Mouse (Mus musculus) large intestine, adult 2 months (tissue): Measurements from ENCODE around the gene Zfp365. TPM values are rescaled to one million over a fixed set of nuclear protein-coding genes. Genes with fewer than 3 reads are reported as not detected.

Experiments used
- DNase-seq: peaks from one replicate; pipeline ENCODE4 v3.0.0-alpha.2; 2012; ENCODE audit warnings: low read depth, low spot score
- WGBS: fragments of 180-500 bp; shearing (Covaris S2); methylation state at CpG from one replicate; pipeline ENCODE4 v1.1.7; 2018; 5-methylcytosine and 5-hydroxymethylcytosine counted together
- polyA plus RNA-seq: library from polyadenylated mRNA; depleted of rRNA; stranded (reverse); fragments of >200 nt; gene quantifications from 2 replicates; pipeline ENCODE4 v1.2.3, GENCODE M21; 2012; rRNA removed

Gene Zfp365
- 0.15 and 0.27 TPM in 2 replicates for polyA plus RNA-seq

DNA sequence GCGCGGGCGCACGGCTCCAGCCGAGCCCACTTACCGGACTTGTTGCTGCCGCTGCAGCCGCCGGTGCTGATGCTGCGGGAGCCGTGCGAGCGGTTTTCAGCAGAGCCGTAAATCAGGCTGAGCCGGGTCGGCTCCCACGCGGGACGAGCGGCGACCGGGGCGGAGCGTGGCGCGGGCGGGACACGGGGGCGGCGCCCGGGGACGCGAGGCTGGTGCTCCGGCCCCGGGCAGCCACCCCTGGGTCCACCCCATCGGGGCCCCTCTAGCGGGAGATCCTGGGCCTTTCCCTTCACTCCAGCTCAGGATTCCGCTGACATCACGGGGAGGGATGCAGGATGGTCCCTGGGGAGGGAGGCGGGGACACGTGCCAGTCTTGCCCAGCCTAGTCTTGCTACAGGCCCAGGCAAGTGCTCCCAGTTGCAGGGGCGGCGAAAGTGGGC lies at the start of gene Zfp365:
Gene Zfp365, minus strand, starts transcription at position 326 of the 440 bp plus-strand sequence.
- DNase-seq, result no peak
- WGBS, result 3% methylated on average over 43 of the region's 43 CpGs

DNA sequence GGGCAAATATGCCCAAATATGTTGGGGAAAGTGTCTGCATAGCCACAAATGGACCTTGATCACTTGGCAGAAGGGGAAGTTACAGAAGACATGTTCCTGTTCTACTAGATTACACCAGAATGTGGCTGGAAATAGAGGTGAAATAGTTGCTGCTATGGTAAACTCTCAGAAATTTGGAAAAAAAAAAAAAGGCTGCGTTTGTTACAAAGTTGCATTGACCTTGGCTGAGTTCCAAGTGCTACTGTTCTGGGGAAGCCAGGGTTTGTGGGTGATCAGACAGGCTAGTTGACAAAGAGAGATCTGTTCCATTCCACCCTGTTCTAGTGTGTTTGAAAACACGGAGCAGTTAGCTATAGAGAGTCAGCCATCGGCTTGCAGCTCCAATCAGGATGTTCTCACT lies 47.5 kb upstream of the Zfp365 start:
- DNase-seq, result no peak
- WGBS, result 27% methylated on average over 3 of the region's 3 CpGs

DNA sequence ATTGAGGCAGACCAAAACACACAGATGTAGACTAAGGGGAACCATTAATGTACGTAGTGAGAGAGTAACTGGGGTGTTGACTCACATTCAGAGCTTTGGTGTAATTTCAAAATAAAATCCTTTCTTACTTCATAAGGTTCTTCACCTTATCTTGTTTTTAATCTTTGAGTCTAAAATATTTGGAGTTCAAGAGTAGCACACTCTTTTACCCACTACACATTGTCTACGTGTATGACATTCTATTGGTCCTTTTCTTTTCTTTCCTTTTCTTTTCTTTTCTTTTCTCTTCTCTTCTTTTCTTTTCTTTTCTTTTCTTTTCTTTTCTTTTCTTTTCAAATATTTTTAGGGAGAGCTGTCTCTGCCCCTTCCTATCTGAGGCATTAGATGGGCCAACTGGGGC lies 43.5 kb upstream of the Zfp365 start:
- WGBS, result 94% methylated on average over 2 of the region's 2 CpGs

DNA sequence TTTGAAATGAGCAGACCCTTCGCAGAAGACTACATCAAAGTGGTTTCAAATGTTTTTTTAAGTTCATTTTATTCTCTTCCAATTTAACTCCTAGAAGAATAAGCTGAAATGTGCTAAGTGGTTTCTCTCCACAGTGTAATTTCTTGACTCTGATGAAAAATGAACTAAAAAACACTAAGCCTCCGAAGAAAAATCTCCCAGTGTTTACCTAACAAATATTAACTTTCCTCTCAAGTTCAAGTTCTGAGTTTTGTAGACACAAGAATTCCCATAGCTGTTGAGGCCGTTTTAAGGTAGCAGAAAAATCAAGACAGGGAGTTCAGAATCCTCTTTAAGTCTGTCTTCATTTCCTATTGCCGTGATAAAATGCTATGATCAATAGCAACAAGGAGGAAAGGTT lies 39.2 kb upstream of the Zfp365 start:
- no peak for DNase-seq
- WGBS, result 46% methylated on average over 4 of the region's 4 CpGs

More for the DNA sequence above, 43.5 kb upstream of the Zfp365 start:
- DNase-seq, result no peak

DNA sequence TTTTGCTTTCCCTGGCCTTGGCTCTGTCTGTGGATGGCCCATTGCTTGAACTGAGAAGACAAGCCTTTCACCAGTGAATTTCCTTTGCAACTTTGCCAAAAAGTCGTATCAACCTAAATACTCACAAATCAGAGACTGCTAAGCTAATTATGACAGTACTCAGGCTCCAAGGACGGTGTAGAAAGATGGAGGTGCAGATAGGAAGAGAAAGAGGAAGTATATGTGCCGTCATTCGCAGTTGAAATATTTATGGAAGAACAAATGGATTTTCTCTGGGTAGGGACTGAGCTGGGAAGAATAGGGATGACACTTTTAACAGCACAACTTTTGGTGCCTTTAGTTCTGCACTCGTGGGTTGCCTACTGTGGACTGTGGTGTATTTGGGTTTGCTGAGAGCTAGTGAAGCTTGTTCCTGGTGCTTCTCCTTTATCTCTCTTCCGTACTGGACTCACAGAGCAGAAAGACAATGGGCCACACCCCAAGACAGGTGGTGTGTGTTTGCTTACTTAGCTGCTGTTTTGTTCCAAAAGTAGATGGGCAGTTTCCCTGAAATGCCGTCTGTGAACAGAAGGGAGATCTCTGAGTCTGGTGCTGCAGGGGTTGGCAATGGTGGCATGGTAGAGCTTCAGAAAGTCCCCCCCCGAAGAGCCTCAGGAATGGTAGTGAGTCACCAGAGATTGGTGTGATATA lies 37.7 kb upstream of the Zfp365 start:
- WGBS, result 48% methylated on average over 8 of the region's 8 CpGs

DNA sequence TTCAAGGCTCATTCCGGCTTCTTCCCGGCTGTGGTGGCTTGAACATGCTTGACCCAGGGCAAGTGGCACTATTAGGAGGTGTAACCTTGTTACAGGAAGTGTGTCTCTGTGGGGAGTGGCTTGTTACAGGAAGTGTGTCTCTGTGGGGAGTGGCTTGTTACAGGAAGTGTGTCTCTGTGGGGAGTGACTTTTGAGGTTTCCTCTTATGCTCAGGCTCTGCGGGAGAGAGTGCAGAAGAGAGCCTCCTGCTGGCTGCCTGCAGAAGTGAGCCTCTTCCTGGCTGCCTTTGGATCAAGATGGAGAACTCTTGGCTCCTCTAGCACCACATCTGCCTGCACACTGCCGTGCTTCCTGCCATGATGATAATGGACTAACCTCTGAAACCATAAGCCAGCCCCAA lies 31.1 kb upstream of the Zfp365 start:
- WGBS, result 87% methylated on average over 4 of the region's 4 CpGs

More for the DNA sequence above, 37.7 kb upstream of the Zfp365 start:
- DNase-seq, result no peak

DNA sequence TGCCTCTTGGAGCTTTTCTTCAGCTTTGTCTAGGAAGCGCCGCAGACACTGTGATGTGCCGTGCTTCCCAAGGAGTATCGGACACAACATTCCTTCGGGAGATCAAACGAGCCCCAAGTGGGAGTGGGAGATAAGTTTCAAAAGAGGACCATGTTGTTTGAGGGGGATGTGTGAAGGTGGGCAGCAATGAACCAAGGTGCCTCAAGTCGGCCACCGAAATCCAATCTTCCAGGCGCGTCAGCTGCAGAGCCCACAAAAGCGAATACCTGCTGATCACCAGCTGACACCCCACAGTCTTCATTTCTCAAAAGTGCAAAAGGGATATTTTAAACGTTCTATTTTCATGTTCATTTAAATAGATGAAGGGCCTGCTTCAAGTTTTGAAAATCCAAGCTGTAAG lies 27.1 kb upstream of the Zfp365 start:
- DNase-seq, result no peak
- 71% methylated on average over 12 of the region's 12 CpGs for WGBS

More for the DNA sequence above, 31.1 kb upstream of the Zfp365 start:
- DNase-seq, result no peak

DNA sequence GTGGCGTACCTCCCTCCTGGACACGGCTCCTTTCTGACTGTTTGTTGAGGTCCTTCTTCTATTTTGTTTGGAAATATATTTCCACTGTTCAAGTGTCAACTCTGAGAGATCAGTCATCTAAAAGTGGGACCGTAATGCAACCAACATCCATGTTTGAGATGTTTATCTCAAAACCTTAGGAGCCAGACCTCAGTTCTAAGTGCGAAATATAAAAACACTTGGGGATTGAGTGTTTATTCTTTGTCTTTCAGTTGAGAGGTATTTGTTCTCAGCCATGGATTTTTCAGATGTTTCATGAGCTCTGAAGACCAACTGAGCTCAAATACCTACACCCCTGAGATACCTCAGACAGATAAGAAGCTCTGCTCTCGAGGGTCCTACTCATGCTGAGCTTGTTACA lies 25.3 kb upstream of the Zfp365 start:
- no peak for DNase-seq
- whole genome bisulfite sequencing, result 78% methylated on average over 5 of the region's 5 CpGs

DNA sequence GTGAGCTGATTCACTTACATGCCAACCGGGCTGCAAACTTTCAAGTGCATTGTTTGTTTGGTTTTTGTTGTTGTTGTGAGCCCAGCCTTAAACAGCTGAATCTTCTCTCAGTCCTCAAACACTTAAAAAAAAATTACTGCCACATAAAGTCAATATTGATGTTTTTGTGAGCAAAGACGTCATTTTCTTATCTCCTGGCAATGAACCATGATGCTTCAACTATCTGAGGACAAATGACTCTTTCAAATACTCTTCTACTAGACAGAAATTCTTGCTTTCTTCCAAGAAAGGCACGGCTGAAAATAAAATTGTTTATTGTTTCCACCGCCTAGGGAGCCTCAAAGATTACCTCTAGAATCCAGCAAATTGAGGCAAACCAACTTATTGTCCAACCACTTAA lies 24.5 kb upstream of the Zfp365 start:
- DNase-seq, result no peak
- WGBS, result 46% methylated on average over 4 of the region's 4 CpGs

DNA sequence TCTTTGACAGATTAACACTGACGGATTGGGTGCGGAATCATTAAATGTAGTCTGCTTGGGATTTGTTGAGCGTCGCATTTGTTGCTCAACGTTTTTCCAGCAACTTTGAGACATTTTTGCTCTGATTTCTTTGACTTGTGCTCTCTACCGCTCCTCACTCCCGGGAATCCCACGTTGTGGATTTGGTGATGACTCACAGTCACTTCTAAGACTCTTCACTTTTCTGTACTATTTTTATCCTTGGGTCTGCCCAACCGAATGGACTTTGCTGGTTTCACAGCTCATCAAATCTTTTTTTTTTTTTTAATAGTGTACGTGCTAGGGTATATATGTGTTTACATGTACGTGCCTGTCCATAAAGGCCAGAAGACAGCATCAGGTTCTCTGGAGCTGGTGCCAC lies 20.3 kb upstream of the Zfp365 start:
- WGBS, result 86% methylated on average over 11 of the region's 11 CpGs
- DNase-seq, result no peak

DNA sequence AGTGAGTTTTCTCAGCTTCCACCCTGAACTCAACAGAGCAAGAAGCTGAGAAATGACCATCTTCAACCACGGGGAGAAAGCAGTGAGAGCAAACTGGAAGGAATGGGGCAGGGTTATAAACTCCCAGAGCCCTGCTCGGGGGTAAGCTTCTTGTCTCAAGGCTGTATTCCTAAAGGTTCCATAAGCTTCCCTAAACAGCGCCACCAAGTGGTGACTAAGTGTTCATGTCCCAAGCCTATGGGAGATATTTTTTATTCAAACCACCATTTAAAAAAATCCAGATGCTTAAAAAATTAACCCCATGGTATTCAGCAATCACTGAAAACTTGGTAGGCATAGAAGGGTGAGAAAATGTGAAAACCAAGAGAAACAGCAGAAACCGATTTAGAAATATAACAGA lies 18.9 kb upstream of the Zfp365 start:
- DNase-seq, result no peak
- WGBS, result 78% methylated on average over 4 of the region's 4 CpGs

DNA sequence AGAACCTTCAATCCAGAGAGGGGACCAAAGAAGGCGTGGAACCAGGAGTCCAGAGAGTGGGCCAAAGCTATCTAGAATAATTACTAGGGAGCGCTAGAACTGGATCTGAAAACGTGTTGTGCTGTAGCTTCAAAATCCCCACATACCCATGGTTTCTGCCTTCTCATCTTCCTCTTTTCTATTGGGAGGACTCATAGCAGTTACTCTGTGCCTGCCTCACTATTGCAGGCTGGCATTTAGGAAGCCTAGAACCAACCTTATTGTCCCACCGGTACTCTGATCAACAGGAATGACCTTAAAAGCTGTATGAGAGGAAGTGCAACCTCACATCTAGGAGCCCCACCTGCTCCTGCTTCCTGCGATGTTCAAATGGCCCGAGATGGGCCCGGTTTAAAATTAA lies 16.1 kb upstream of the Zfp365 start:
- no peak for DNase-seq
- 75% methylated on average over 7 of the region's 7 CpGs for WGBS

DNA sequence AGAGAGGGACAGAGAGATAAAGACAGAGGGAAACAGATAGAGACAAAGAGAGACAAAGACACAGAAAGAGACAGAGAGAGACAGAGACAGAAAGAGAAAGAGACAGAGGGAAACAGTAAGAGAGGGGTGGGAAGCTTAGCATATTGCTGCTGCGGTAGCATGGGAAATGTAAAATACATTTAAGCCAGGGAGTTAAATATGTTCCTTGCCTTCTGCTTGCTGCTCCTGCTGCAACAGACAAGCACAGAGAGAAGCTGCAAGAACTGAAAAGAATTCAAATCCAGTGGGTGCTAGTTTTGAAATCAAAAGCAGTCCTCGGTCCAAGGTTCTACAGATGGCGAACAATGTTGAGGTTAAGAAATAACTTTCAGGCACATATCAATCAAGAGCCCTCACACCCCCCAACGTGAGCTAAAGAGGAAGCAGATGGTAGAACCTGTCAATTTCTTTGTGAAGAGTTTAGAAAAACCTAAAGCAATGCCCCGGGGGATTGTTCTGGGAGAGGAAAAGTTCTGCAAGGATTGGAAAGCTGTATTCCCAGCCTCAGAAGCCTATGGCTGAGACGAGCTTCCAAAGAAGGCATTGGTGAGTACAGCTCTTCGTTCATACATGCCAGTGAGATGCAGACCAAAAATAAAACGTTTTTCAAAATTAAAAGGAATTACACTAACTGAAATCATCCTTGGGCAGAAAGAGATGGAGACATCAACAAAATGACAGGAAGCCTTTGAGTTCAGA lies 15.4 kb upstream of the Zfp365 start:
- DNase-seq, result no peak
- WGBS, result 74% methylated on average over 8 of the region's 8 CpGs

DNA sequence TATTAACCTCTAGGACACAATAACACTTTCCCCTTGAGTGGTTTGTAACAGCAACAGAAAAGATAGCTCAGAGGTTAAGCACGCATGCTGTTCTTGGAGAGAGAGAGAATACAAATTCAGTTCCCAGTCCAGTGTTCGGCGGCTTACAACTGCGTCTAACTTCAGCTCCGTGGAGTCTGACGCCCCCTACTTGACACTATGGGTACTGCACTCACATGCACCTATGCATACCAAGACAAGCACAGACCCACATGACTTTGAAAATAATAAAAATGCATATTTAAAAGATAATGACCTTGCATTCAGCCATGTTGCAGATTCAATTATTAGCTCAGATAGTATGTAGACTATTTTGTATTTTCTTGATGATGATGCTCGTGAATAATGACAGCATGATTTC lies 11.6 kb upstream of the Zfp365 start:
- 63% methylated on average over 7 of the region's 7 CpGs for WGBS
- no peak for DNase-seq

DNA sequence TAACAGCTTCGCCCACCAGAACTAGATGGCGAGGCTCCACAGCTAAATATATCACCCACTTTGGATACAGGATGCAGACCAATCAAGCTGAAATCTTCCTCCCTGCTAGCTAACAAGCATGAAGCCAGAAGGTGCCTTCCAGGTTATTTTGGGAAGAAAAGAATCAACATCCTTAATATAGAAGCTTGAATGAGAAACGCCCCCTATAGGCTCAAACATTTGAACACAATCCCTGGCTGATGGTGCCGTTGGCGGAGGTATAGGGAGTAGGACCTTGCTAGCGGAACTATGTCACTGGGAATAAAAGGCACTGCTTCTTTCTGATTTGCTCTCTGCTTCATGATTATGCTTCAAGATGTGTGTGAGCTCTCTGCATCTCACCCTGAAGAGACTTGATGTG lies 9.3 kb upstream of the Zfp365 start:
- WGBS, result 88% methylated on average over 6 of the region's 6 CpGs

DNA sequence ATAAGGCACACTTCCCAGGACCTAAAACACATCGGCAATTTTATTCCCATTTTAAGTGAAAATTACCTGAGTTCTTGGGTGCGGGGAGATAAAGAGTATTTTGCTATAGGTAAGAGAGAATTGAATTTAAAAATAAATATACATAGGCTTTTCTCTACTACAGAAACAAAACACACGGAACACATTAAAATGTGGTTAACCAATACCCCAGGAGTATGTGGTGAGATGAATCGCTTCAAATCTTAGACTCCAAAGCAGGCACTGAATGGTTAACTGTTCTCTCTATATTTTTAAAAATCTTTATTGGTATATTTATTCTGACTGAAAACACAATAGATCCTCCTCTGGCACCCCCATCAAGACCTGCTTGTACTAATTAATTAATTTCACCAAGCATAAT lies 7.2 kb upstream of the Zfp365 start:
- WGBS, result 92% methylated on average over 4 of the region's 4 CpGs

More for the DNA sequence above, 9.3 kb upstream of the Zfp365 start:
- no peak for DNase-seq

DNA sequence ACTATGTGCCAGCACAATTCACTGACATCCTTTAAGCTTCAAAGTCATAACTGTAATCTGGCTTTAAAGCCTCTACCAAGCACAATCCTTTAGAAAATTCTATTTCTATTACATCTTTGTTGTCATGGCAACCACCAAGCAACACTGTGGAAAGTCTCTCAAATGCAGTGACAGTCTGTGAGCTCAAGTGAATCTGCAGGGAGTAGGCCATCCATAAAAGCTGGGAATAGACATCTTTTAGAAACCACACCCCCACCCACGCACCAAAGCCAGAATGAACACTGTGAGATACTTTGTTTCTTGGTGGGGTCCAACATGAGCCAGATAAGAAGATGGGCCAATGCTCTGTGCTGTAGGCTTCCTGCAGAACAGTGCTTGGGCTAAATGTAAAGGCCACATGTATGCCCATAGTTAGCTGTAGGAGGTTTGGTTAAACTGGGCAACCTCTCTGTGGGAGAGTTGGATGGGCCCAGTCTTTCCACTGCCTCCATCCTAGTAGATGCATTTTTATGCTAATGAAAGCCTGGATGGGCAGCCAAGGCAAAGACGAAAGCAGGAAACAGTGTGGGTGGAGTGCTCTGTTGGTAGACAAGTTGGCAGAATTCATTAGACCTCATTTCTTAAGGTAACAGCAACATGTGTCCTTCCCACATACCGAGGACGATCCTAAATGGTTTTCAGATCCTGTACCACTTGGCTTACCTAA lies 5.9 kb upstream of the Zfp365 start:
- no peak for DNase-seq
- WGBS, result 71% methylated on average over 4 of the region's 4 CpGs

More for the DNA sequence above, 7.2 kb upstream of the Zfp365 start:
- DNase-seq, result no peak

DNA sequence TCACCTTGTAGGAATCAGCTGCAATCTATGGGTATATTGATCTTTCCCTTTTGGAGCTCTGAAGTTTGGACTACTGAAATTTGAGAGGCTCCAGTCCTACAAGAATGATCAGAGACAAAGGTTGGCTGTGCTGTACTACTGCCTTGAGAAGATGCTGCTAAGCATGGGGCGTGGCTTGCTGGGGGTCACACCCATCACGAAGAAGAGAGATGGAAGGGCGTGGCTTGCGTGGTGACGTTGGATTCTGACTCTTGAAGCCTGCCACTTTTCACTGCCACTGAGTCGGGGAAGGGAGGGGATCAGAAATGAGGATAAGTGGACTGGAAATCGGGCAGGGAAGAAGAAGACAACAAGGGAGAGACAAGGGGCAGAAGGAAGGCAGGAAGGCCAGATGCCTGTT lies 4.9 kb upstream of the Zfp365 start:
- no peak for DNase-seq
- 59% methylated on average over 7 of the region's 7 CpGs for WGBS

DNA sequence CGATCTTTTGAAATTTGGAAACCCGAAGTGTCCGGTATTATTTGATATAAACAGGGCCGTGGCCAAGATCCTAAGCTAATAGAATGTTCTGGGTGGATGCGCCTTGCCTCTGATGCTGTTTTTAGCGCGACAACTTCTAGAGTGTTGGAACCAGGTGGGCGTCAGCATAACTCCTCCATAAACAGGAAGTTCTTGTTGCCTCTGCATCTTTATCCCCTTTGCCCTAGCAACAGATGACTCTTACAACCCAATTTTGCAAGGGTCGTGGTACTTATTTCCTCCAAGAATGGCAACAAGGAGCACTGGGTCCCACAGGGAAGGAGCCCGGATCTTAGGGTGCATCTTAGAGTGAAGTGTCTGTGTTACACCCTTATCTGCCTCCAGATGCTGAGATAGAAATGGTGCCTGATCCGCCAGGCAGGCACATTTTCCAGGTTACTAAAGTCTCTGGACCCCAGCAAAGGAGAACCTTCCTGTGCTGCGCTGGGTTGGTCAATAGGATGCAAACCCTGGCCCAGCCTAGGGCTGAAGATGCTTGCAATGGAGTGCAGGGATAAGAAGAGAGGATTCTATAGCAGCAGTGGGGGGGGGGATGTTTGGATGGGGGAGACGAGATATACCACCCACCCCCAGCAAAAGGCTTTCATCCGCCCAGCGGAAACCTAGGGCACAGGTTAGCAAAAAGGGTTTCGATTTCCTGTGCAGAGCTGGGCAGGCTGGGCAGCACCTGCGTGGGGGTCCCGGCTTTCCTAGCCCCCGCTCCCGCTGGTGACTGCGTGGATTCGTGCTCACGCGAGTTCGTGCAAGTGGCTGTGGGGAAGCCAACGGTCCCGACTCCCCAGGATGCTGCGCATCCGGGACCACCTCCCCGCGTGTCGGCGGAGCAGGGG lies 770 bp downstream of the Zfp365 start:
- no peak for DNase-seq
- 20% methylated on average over 33 of the region's 33 CpGs for WGBS

DNA sequence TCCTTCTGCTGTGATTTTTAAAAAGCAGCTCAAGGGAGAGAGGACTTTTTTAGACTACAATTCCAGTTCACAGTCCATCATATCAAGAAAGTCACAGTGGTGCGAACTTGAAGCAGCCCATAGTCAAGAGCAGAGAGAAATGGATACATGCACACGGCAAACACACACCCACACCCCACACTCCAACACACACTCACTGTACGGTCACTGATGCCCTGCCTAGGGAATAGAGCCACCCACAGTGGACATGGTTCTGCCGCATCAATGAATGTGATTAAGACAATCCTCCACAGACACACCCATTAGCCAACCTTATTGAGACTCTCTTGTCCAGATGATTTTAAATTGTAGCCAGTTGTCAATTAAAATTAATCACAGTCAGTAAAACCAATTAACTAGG lies 4.5 kb downstream of the Zfp365 start:
- DNase-seq, result no peak
- 97% methylated on average over 4 of the region's 4 CpGs for WGBS
